Mouse (Mus musculus) lung, embryonic 14.5 days (tissue): ENCODE data around the gene Mrpl48. TPM values are rescaled to one million over a fixed set of nuclear protein-coding genes. Genes with fewer than 3 reads are reported as not detected.
"Not testable (repeated sequence)": the region's sequence is repeated elsewhere in the genome, so short reads cannot be mapped to it uniquely, and the experiment has no call there.

Experiments used
- ATAC-seq: fragments of 200-750 bp; cut with Nextera tagmentation; 2 replicates; pipeline ENCODE4 v1.8.0; 2017; ENCODE audit warnings: mild to moderate bottlenecking, moderate TSS enrichment, moderate library complexity; ENCODE audit not compliant: insufficient read depth
- DNase-seq: peaks from one replicate; pipeline ENCODE4 v3.0.0-alpha.2; 2015
- H3K27ac ChIP-seq: fragments of 300-500 bp; sonication (generic); 2 replicates; pipeline ENCODE4 v1.5.1; 2014; ENCODE audit warnings: low read depth, mild to moderate bottlenecking, moderate library complexity
- H3K27me3 ChIP-seq: fragments of 300-500 bp; sonication (generic); 2 replicates; pipeline ENCODE4 v1.6.1; 2014; ENCODE audit warnings: low read length, control low read depth; ENCODE audit not compliant: insufficient read depth
- H3K36me3 ChIP-seq: fragments of 300-500 bp; sonication (generic); 2 replicates; pipeline ENCODE4 v1.6.1; 2014; ENCODE audit warnings: control low read depth; ENCODE audit not compliant: insufficient read depth
- H3K4me1 ChIP-seq: fragments of 300-500 bp; sonication (generic); 2 replicates; pipeline ENCODE4 v1.6.1; 2014; ENCODE audit warnings: antibody characterized with exemption, control low read depth; ENCODE audit not compliant: insufficient read depth
- H3K4me2 ChIP-seq: fragments of 300-500 bp; sonication (generic); 2 replicates; pipeline ENCODE4 v1.6.1; 2014; ENCODE audit warnings: mild to moderate bottlenecking
- H3K4me3 ChIP-seq: fragments of 300-500 bp; sonication (generic); 2 replicates; pipeline ENCODE4 v1.5.1; 2014; ENCODE audit warnings: low read depth, low read length
- H3K9ac ChIP-seq: fragments of 300-500 bp; sonication (generic); 2 replicates; pipeline ENCODE4 v1.6.1; 2014
- H3K9me3 ChIP-seq: fragments of 300-500 bp; sonication (generic); 2 replicates; pipeline ENCODE4 v1.6.1; 2016; ENCODE audit warnings: low read depth, low read length, control low read depth
- CTCF ChIP-seq: IDR thresholded peaks from 2 replicates; pipeline ENCODE4 v1.5.1; 2016; ENCODE audit warnings: antibody characterized with exemption, low read depth
- WGBS: fragments of 180-500 bp; shearing (Covaris S2); extraction: QIAGEN DNeasy Blood & Tissue Kit; methylation state at CpG from one replicate; pipeline ENCODE4 v1.1.7; 2014; 5-methylcytosine and 5-hydroxymethylcytosine counted together
- polyA plus RNA-seq: library from polyadenylated mRNA; unstranded; fragments of >200 nt; fragmentation: Nextera tagmentation; extraction: Ambion mirVana; gene quantifications from 2 replicates; pipeline ENCODE4 v1.2.1, GENCODE M21; 2014

The Mrpl48 gene
- polyA plus RNA-seq, 1 experiment from 2014 or later, result 77.2 TPM

GRCm38 (mm10) chr7:100569907-100570306 lies 38.2 kb downstream of the Mrpl48 start:
- Histone ChIP-seq H3K27ac (no peak overlapping the region), H3K9me3 (no peaks in the 10 kb centered on the region), H3K36me3 (peaks cover 5% of the 10 kb centered on the region), H3K4me2 (no peak overlapping the region), H3K27me3 (no peaks in the 10 kb centered on the region), H3K4me3 (no peak overlapping the region), H3K4me1 (no peaks in the 10 kb centered on the region), H3K9ac (no peak overlapping the region)
- ATAC-seq (no peak), DNase-seq (no peak)
- no peak for TF ChIP-seq CTCF

- H3K4me2 ChIP-seq, H3K4me1 ChIP-seq, H3K9ac ChIP-seq, H3K27me3 ChIP-seq, H3K27ac ChIP-seq, ATAC-seq, DNase-seq, H3K9me3 ChIP-seq, H3K4me3 ChIP-seq: not testable (repeated sequence)
- WGBS, result 73% methylated on average over 5 of the region's 5 CpGs
- peaks cover 13% of the 10 kb centered on the region for H3K36me3 ChIP-seq
- peak; percentile 20; the same call in 1 of the 2 replicates for TF ChIP-seq CTCF
Observed at GRCm38 (mm10) chr7:100567238-100567637, 40.9 kb downstream of the Mrpl48 start.

- WGBS, result 77% methylated on average over 11 of the region's 11 CpGs
- Histone ChIP-seq H3K27me3 (no peaks in the 10 kb centered on the region), H3K27ac (no peak overlapping the region), H3K4me2 (no peak overlapping the region), H3K9me3 (no peaks in the 10 kb centered on the region), H3K9ac (no peak overlapping the region; the same call in 1 of the 2 replicates), H3K4me1 (no peaks in the 10 kb centered on the region), H3K4me3 (no peak overlapping the region), H3K36me3 (peaks cover 11% of the 10 kb centered on the region; the same call in 1 of the 2 replicates)
- TF ChIP-seq CTCF, result no peak
- ATAC-seq (no peak), DNase-seq (no peak)
Observed at GRCm38 (mm10) chr7:100561861-100562587, 46.1 kb downstream of the Mrpl48 start.

GRCm38 (mm10) chr7:100559331-100559730 lies 48.8 kb downstream of the Mrpl48 start:
- H3K4me3 ChIP-seq, result no peak overlapping the region
- ATAC-seq (no peak), DNase-seq (no peak)
- no peak overlapping the region for H3K4me2 ChIP-seq
- TF ChIP-seq CTCF, result no peak
- H3K27me3 ChIP-seq, result no peaks in the 10 kb centered on the region
- H3K36me3 ChIP-seq, result peaks cover 4% of the 10 kb centered on the region; the same call in 1 of the 2 replicates
- WGBS, result 82% methylated on average over 4 of the region's 4 CpGs
- H3K9ac ChIP-seq, result no peak overlapping the region
- H3K4me1 ChIP-seq, result no peaks in the 10 kb centered on the region
- no peaks in the 10 kb centered on the region for H3K9me3 ChIP-seq
- no peak overlapping the region for H3K27ac ChIP-seq

- WGBS, result 59% methylated on average over 5 of the region's 5 CpGs
- Histone ChIP-seq H3K27me3 (no peaks in the 10 kb centered on the region), H3K4me3 (no peak overlapping the region), H3K4me1 (no peaks in the 10 kb centered on the region), H3K4me2 (no peak overlapping the region), H3K9me3 (no peaks in the 10 kb centered on the region), H3K27ac (no peak overlapping the region), H3K9ac (no peak overlapping the region), H3K36me3 (no peaks in the 10 kb centered on the region; the same call in 1 of the 2 replicates)
- no peak for TF ChIP-seq CTCF
- DNase-seq, result no peak
- no peak for ATAC-seq
Observed at GRCm38 (mm10) chr7:100557241-100557640, 50.9 kb downstream of the Mrpl48 start.

GRCm38 (mm10) chr7:100555431-100555951 lies 52.6 kb downstream of the Mrpl48 start:
- Histone ChIP-seq H3K27me3 (no peaks in the 10 kb centered on the region), H3K9me3 (no peaks in the 10 kb centered on the region), H3K4me1 (no peaks in the 10 kb centered on the region), H3K4me2 (peak overlapping the region; percentile 27; the same call in 1 of the 2 replicates), H3K9ac (no peak overlapping the region; the same call in 1 of the 2 replicates), H3K36me3 (peaks cover 6% of the 10 kb centered on the region; the same call in 1 of the 2 replicates), H3K27ac (peak overlapping the region; percentile 73; the same call in 1 of the 2 replicates), H3K4me3 (no peak overlapping the region)
- 0 out of 2 replicates have a peak, but pooled peaks have one; percentile 31 for ATAC-seq
- TF ChIP-seq CTCF, result no peak
- 33% methylated on average over 13 of the region's 13 CpGs for WGBS
- peak; percentile 32 for DNase-seq

- H3K9me3 ChIP-seq, result no peaks in the 10 kb centered on the region
- ATAC-seq (no peak), DNase-seq (no peak)
- peak overlapping the region; percentile 73; the same call in 1 of the 2 replicates for H3K27ac ChIP-seq
- no peak overlapping the region for H3K9ac ChIP-seq
- no peaks in the 10 kb centered on the region for H3K27me3 ChIP-seq
- H3K4me3 ChIP-seq, result no peak overlapping the region
- no peak for TF ChIP-seq CTCF
- no peak overlapping the region for H3K4me2 ChIP-seq
- peaks cover 9% of the 10 kb centered on the region; the same call in 1 of the 2 replicates for H3K36me3 ChIP-seq
- 55% methylated on average over 5 of the region's 5 CpGs for WGBS
- no peaks in the 10 kb centered on the region for H3K4me1 ChIP-seq
Observed at GRCm38 (mm10) chr7:100554939-100555338, 53.2 kb downstream of the Mrpl48 start.
